Mouse (Mus musculus) heart, postnatal 0 days (tissue): ENCODE data around the gene Txnl4b. TPM values are rescaled to one million over a fixed set of nuclear protein-coding genes. Genes with fewer than 3 reads are reported as not detected.

Experiments used
- ATAC-seq: fragments of 200-750 bp; cut with Nextera tagmentation; 2 replicates; pipeline ENCODE4 v1.8.0; 2017; ENCODE audit warnings: low read depth, moderate number of reproducible peaks, moderate library complexity; ENCODE audit not compliant: insufficient read depth
- DNase-seq: peaks from one replicate; pipeline ENCODE4 v3.0.0-alpha.2; 2016; ENCODE audit warnings: low spot score
- H3K27ac ChIP-seq: fragments of 300-500 bp; sonication (generic); 2 replicates; pipeline ENCODE4 v1.5.1; 2014; ENCODE audit warnings: low read depth, mild to moderate bottlenecking
- H3K27me3 ChIP-seq: fragments of 300-500 bp; sonication (generic); 2 replicates; pipeline ENCODE4 v1.6.1; 2014; ENCODE audit warnings: low read length, mixed read lengths; ENCODE audit not compliant: control insufficient read depth, insufficient read depth
- H3K36me3 ChIP-seq: fragments of 300-500 bp; sonication (generic); replicated peaks from 2 replicates; pipeline ENCODE4 v1.6.1; 2014; ENCODE audit warnings: low read length, mixed read lengths; ENCODE audit not compliant: control insufficient read depth, insufficient read depth
- H3K4me1 ChIP-seq: fragments of 300-500 bp; sonication (generic); 2 replicates; pipeline ENCODE4 v1.6.1; 2014; ENCODE audit warnings: antibody characterized with exemption; ENCODE audit not compliant: control insufficient read depth, insufficient read depth
- H3K4me2 ChIP-seq: fragments of 300-500 bp; sonication (generic); 2 replicates; pipeline ENCODE4 v1.6.1; 2014; ENCODE audit warnings: low read depth, mild to moderate bottlenecking, low read length, moderate library complexity
- H3K4me3 ChIP-seq: fragments of 300-500 bp; sonication (generic); 2 replicates; pipeline ENCODE4 v1.5.1; 2014; ENCODE audit warnings: low read depth, low read length
- H3K9ac ChIP-seq: fragments of 300-500 bp; sonication (generic); replicated peaks from 2 replicates; pipeline ENCODE4 v1.6.1; 2014; ENCODE audit warnings: low read depth, low read length, mixed read lengths
- H3K9me3 ChIP-seq: fragments of 300-500 bp; sonication (generic); replicated peaks from 2 replicates; pipeline ENCODE4 v1.6.1; 2016; ENCODE audit warnings: low read length; ENCODE audit not compliant: control insufficient read depth
- CTCF ChIP-seq: IDR thresholded peaks from 2 replicates; pipeline ENCODE4 v1.5.1; 2016; ENCODE audit warnings: antibody characterized with exemption, control low read depth, low read depth
- EP300 ChIP-seq: IDR thresholded peaks from 2 replicates; pipeline ENCODE4 v1.6.1; 2016; ENCODE audit warnings: antibody characterized with exemption, low read depth
- WGBS: fragments of 180-500 bp; shearing (Covaris S2); extraction: QIAGEN DNeasy Blood & Tissue Kit; methylation state at CpG from one replicate; pipeline ENCODE4 v1.1.7; 2014; 5-methylcytosine and 5-hydroxymethylcytosine counted together
- polyA plus RNA-seq: library from polyadenylated mRNA; unstranded; fragments of >200 nt; fragmentation: Nextera tagmentation; extraction: Ambion mirVana; gene quantifications from 2 replicates; pipeline ENCODE4 v1.2.1, GENCODE M21; 2015
- total RNA-seq: library from RNA; depleted of rRNA; stranded (reverse); fragments of >200 nt; gene quantifications from 2 replicates; pipeline ENCODE4 v1.2.3, GENCODE M21; 2014; ENCODE audit warnings: low replicate concordance

Gene Txnl4b
- total and polyA plus RNA-seq, 2 experiments from 2014 or later: 13.2 to 19.0 TPM

GRCm38 (mm10) chr8:109576311-109576710 is 10.6 kb downstream of the Txnl4b start:
- WGBS: 77% methylated on average over 4 of the region's 4 CpGs

GRCm38 (mm10) chr8:109578900-109579301 is 13.2 kb downstream of the Txnl4b start, which contains the start of gene Hp:
Hp (minus strand) TSS chr8:109579172.
- no peak within 1 kb of the TSS for H3K27ac ChIP-seq
- H3K27me3 ChIP-seq: no peaks in the 10 kb centered on the region
- ATAC-seq: no peak
- TF ChIP-seq EP300 (no peak), CTCF (no peak)
- no peaks in the 10 kb centered on the region for H3K36me3 ChIP-seq
- no peak within 1 kb of the TSS for H3K9ac ChIP-seq
- H3K4me1 ChIP-seq: no peaks in the 10 kb centered on the region
- no peak within 1 kb of the TSS for H3K4me3 ChIP-seq
- DNase-seq: no peak
- WGBS: 66% methylated on average over 8 of the region's 8 CpGs
- H3K9me3 ChIP-seq: no peaks in the 10 kb centered on the region
- no peak within 1 kb of the TSS for H3K4me2 ChIP-seq

More at GRCm38 (mm10) chr8:109576311-109576710, 10.6 kb downstream of the Txnl4b start:
- Histone ChIP-seq H3K9me3 (no peaks in the 10 kb centered on the region), H3K4me3 (no peak overlapping the region), H3K9ac (no peak overlapping the region), H3K36me3 (peaks cover 10% of the 10 kb centered on the region), H3K27me3 (no peaks in the 10 kb centered on the region), H3K4me2 (no peak overlapping the region), H3K4me1 (no peaks in the 10 kb centered on the region), H3K27ac (no peak overlapping the region)
- no peak for DNase-seq
- ATAC-seq: no peak
- TF ChIP-seq CTCF: no peak

GRCm38 (mm10) chr8:109584293-109584692 is 18.6 kb downstream of the Txnl4b start:
- ATAC-seq (no peak), DNase-seq (no peak)
- no peak overlapping the region for H3K27ac ChIP-seq
- TF ChIP-seq EP300: no peak
- no peak for TF ChIP-seq CTCF
- no peaks in the 10 kb centered on the region for H3K27me3 ChIP-seq
- no peak overlapping the region for H3K4me3 ChIP-seq
- H3K9me3 ChIP-seq: 0 out of 2 replicates have a peak, but pooled peaks cover 4% of the 10 kb centered on the region
- H3K36me3 ChIP-seq: no peaks in the 10 kb centered on the region
- 71% methylated on average over 4 of the region's 4 CpGs for WGBS
- H3K4me2 ChIP-seq: no peak overlapping the region
- H3K9ac ChIP-seq: no peak overlapping the region
- no peaks in the 10 kb centered on the region for H3K4me1 ChIP-seq

GRCm38 (mm10) chr8:109584830-109585229 is 19.1 kb downstream of the Txnl4b start:
- Histone ChIP-seq H3K36me3 (no peaks in the 10 kb centered on the region), H3K9me3 (0 out of 2 replicates have a peak, but pooled peaks cover 4% of the 10 kb centered on the region), H3K27ac (no peak overlapping the region), H3K27me3 (no peaks in the 10 kb centered on the region), H3K4me3 (no peak overlapping the region), H3K4me1 (no peaks in the 10 kb centered on the region), H3K4me2 (no peak overlapping the region), H3K9ac (no peak overlapping the region)
- no peak for TF ChIP-seq EP300
- no peak for TF ChIP-seq CTCF
- WGBS: 85% methylated on average over 3 of the region's 3 CpGs
- DNase-seq (no peak), ATAC-seq (no peak)

- TF ChIP-seq EP300 (no peak), CTCF (no peak)
- Histone ChIP-seq H3K4me1 (no peaks in the 10 kb centered on the region), H3K36me3 (no peaks in the 10 kb centered on the region), H3K9me3 (0 out of 2 replicates have a peak, but pooled peaks cover 4% of the 10 kb centered on the region), H3K27ac (no peak overlapping the region), H3K9ac (no peak overlapping the region), H3K4me2 (no peak overlapping the region), H3K27me3 (no peaks in the 10 kb centered on the region), H3K4me3 (no peak overlapping the region)
- DNase-seq (no peak), ATAC-seq (no peak)
These were observed 20.0 kb downstream of the Txnl4b start for GRCm38 (mm10) chr8:109585652-109586051.

GRCm38 (mm10) chr8:109586972-109587504 is 21.3 kb downstream of the Txnl4b start:
- H3K4me1 ChIP-seq: no peaks in the 10 kb centered on the region
- H3K27me3 ChIP-seq: no peaks in the 10 kb centered on the region
- H3K4me2 ChIP-seq: no peak overlapping the region
- DNase-seq: no peak
- WGBS: 41% methylated on average over 7 of the region's 7 CpGs
- H3K36me3 ChIP-seq: peaks cover 2% of the 10 kb centered on the region; the same call in 1 of the 2 replicates
- no peak overlapping the region for H3K27ac ChIP-seq
- no peak overlapping the region for H3K9ac ChIP-seq
- TF ChIP-seq EP300 (no peak), CTCF (no peak)
- no peak overlapping the region for H3K4me3 ChIP-seq
- 0 out of 2 replicates have a peak, but pooled peaks cover 4% of the 10 kb centered on the region for H3K9me3 ChIP-seq
- no peak for ATAC-seq
